Mouse (Mus musculus): ENCODE results near the gene Cd52.

- TF ChIP-seq CTCF (IDR thresholded peaks at IDR 0.05; ENCODE audit: control insufficient read depth, insufficient read depth, insufficient read length) (no peak), USF1 (IDR thresholded peaks at IDR 0.05; ENCODE audit: low read depth) (no peak), MAX (IDR thresholded peaks at IDR 0.05) (no peak)
Measured at GRCm38 (mm10) chr4:134127793-134128192, 32.9 kb upstream of the Cd52 start.

Data from C2C12 (cell line).